Mouse (Mus musculus): Measurements from ENCODE around the gene Kif2c.
"Not testable (repeated sequence)": the region's sequence is repeated elsewhere in the genome, so short reads cannot be mapped to it uniquely, and the experiment has no call there.

Kif2c gene

DNA sequence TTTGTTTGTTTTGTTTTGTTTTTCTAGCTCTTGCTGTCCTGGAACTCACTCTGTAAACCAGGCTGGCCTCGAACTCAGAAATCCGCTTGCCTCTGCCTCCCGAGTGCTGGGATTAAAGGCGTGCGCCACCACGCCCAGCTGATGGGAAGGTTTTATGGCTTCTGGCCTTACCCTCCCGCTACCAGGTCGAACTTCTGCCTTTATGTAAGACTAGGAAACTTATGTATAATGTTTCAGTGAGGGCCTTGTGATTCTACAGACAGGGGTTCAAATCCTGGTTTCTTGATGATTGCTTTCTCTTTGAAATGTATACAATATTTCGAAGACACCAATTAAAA lies 289 bp upstream of the Kif2c start:
- DNase-seq, result not testable (repeated sequence)

GRCm38 (mm10) chr4:117169936-117170335 lies 12.5 kb downstream of the Kif2c start:
- no peak for DNase-seq

GRCm38 (mm10) chr4:117161183-117161582 lies 21.3 kb downstream of the Kif2c start:
- DNase-seq, result no peak

GRCm38 (mm10) chr4:117159666-117160065 lies 22.8 kb downstream of the Kif2c start:
- no peak for DNase-seq

- DNase-seq, result no peak
These were observed 26.1 kb downstream of the Kif2c start for GRCm38 (mm10) chr4:117156372-117156771.

DNA sequence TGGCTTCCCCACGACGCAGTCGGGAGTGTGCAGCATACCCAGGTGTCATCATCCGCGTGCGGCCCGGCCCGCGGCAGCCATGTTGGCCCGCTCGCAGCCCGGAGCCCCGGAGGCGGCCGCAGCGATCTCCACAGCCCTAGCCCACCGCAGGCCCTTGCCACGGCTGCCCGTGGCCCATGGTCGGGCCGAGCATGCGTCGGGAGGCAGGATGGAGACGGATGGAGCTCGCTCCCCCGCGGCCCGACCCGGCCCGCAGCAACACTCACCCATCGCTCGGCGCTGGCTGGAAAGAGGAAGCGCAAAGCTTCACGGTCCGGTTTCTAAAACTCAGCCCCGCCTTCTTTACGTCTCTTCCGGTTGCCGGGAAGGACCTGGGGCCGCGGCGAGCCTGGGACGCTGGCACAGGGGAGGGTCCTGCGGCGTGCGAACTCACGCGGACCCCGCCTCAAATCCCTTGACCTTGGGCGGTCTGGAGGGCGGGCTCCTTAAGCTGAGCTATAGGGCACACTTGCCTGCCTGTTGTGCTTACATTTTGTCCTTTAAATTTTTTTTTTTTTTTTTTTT lies 26.6 kb downstream of the Kif2c start, which contains the start of gene Rps8:
Gene Rps8 (minus strand): TSS at position 452 of the 564 bp plus-strand sequence.
- peak; percentile 88 for DNase-seq

DNA sequence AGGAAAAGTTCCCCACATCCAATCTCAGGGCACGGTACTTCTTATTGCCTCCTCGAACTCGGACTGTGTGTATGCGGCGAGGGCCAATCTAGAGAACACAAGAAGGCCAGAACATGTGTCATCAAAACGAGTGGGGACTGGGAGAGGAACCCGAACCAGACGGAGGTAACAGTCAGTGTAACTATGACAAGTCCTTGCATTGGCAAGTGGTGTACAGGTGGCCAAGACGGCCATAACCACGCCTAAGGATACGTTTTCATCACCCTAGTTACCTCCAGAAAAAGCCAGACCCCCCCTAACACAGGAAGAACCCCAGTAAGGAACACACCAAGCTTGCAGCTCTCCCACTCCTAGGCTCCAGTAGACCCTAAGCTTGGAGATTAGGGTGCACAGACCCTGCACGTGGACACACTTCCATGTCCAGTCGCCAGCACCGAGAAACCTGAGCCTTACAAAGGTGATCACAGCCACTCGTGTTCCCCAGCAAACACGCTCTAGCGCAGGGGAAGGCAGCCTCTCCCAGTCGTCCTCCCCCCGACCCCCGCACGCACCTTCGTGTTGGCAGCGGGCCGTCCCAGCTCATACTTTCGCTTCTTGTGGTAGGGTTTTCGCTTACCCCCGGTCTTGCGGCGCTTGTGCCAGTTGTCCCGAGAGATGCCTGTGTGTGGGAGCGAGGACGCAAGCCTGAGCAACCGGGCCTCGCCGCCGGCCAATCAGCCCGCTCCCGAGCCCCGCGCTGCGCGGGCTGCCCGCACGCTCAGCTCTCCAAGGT lies 27.2 kb downstream of the Kif2c start:
- DNase-seq, result no peak

- DNase-seq, result no peak
These were observed 29.7 kb downstream of the Kif2c start for GRCm38 (mm10) chr4:117152714-117153113.

DNA sequence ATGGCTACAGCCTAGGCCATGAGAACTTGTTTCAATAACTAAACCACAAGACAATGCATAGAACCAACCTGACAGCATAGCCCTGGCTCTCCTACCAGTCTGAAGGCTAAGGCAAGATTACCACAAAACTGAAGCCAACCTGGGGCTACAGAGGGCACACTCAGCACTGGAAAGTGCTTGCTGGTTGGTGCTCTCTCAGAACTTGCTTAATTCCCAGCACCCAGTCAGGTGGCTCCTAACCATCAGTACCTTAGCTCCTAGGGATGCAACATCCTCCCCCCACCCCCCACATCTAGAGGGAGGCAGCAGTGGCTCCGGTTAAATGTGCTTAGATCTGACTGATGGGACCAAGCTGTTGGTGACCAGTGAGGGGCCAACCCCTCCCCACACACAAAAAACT lies 31.0 kb downstream of the Kif2c start:
- no peak for DNase-seq

DNA sequence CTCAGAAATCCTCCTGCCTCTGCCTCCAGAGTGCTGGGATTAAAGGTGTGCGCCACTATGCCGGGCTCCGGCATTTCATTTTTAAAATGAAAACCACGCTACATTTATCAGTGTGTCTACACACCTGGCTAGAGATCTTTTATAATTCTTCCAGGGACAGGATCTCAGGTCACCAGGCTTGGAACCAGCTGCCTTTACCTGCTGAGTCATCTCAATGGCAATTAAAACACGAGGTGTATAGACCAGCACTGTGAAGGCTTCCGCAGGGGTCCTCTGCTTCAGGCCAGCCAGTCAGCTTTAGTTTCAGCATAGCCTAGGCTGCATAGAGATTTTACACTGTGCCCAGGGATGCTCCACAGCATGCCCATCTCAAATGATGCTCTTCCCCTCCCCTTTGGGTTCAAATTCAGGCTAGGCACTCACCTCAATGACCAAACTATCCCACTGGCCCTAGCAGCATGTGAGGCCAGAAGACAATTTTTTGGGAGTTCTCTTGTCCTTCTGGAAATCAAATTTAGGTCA lies 32.2 kb downstream of the Kif2c start:
- no peak for DNase-seq

GRCm38 (mm10) chr4:117149291-117150211 lies 32.9 kb downstream of the Kif2c start:
- DNase-seq, result no peak

DNA sequence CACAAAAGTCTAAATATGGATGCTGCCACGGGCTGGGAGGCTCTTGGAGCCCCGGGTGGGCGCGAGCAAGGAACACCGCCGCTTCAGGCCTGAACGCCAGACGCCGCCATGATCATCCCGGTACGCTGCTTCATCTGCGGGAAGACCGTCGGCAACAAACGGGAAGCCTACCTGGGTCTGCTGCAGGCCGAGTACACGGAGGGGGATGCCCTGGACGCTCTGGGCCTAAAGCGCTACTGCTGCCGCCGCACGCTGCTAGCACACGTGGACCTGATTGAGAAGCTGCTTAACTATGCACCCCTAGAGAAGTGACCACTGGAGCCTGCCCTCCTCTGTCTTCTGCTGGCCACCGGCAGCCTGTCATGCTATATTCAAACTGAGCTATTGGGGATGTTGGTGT lies 33.6 kb downstream of the Kif2c start:
- DNase-seq, result no peak

GRCm38 (mm10) chr4:117148047-117148713 lies 34.3 kb downstream of the Kif2c start:
- no peak for DNase-seq

DNA sequence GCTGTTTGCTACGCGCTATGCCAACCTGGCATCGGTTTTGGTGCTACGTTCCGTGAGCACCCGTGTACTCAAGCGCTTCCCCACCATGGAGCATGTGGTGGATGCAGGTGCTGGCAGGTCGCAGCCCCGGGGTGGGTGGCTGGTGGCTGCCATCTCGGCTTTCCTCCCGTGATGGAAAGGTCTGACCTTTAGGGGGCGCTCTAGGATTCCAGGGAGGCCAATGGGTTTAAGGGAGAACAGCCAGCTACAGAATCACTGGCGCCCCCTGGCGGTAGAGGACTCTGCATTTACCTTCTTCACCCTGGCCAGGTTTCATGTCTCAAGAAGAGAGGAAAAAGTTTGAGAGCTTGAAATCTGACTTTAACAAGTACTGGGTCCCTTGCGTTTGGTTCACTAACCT lies 36.3 kb downstream of the Kif2c start:
- peak; percentile 54 for DNase-seq

- DNase-seq, result no peak
These were observed 37.2 kb downstream of the Kif2c start for GRCm38 (mm10) chr4:117145248-117145647.

- DNase-seq, result no peak
These were observed 39.4 kb downstream of the Kif2c start for GRCm38 (mm10) chr4:117143023-117143422.

GRCm38 (mm10) chr4:117140613-117141012 lies 41.8 kb downstream of the Kif2c start:
- no peak for DNase-seq

GRCm38 (mm10) chr4:117139217-117139612 lies 43.2 kb downstream of the Kif2c start:
- DNase-seq, result no peak

DNA sequence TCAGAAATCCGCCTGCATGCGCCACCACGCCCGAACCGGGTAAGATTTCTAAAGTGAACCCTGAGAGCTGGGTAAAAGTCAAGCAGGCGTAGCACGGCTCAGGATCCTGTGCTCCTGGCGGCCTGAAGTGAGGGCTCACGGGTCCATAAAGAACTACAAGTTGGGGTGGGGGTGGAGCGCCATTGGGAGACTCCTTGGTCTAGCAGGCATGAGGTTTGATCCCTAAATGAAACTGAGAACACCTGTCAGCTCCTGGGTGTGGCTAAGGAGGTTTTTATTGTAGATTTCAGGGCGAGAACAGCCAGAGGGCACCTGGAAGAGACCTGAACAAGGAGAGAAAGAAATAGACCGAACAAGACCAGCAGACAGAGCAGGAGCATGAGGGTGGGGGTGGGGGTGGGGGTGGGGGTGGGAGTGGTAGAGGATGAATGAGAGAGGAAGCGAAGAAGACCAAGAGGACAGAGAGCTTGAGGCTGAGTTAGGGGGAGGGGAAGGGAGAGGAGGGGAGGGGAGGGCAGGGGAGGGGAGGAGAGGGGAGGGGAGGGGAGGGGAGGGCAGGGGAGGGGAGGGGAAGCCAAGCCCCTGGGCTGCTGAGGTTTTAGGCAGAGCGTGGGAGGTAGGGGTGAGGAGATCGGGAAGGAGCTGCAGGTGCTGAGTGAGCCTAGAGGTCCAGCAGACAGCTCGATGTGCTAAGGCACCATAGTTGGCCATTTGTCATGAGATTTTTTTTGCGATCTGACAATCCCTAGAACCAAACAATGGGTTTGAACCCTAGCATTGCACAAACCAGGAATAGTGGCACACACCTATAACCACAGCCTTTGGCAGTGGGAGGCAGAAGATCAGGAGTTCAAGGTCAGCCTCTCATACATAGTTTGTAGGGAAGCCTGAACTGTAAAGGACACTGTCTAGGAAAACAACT lies 43.9 kb downstream of the Kif2c start:
- DNase-seq, result no peak

- DNase-seq, result no peak
These were observed 46.4 kb downstream of the Kif2c start for GRCm38 (mm10) chr4:117136034-117136433.

DNA sequence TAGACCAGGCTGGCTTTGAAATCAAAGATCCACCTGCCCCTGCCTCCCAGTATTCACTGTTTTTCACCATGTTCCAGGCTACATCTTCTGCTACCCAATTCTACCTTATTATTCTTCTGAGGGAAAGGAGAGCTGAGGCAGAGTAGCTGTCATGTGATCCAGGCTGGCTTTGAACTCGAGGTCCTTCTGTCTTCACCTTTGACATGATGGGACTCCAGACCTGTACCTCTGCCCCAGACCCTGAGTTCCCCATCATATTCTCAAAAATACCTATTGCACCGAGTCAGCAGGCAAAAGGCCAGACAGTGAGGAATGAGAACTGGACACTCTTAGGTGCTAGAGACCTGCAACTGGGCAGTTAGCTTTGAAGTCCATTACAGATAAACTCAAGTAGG lies 47.8 kb downstream of the Kif2c start:
- no peak for DNase-seq

Measured in right cerebral cortex, postnatal 25 days (tissue).